Mouse (Mus musculus) kidney, embryonic 15.5 days (tissue): Measurements from ENCODE around the gene Dcaf5. TPM values are rescaled to one million over a fixed set of nuclear protein-coding genes. Genes with fewer than 3 reads are reported as not detected.
A peak's percentile ranks its signal among the peaks of the same experiment; 100 is the strongest.

Experiments
- ATAC-seq: fragments of 200-750 bp; cut with Nextera tagmentation; replicated peaks from 2 replicates; pipeline ENCODE4 v1.8.0; 2017; ENCODE audit warnings: moderate TSS enrichment; ENCODE audit not compliant: low FRiP score
- H3K27ac ChIP-seq: fragments of 300-500 bp; sonication (generic); 2 replicates; pipeline ENCODE4 v1.5.1; 2015; ENCODE audit warnings: mild to moderate bottlenecking, inconsistent platforms
- H3K27me3 ChIP-seq: fragments of 300-500 bp; sonication (generic); 2 replicates; pipeline ENCODE4 v1.6.1; 2015; ENCODE audit warnings: inconsistent platforms
- H3K36me3 ChIP-seq: fragments of 300-500 bp; sonication (generic); 2 replicates; pipeline ENCODE4 v1.6.1; 2015; ENCODE audit warnings: inconsistent platforms
- H3K4me1 ChIP-seq: fragments of 300-500 bp; sonication (generic); 2 replicates; pipeline ENCODE4 v1.6.1; 2015; ENCODE audit warnings: inconsistent platforms
- H3K4me2 ChIP-seq: fragments of 300-500 bp; sonication (generic); 2 replicates; pipeline ENCODE4 v1.6.1; 2015; ENCODE audit warnings: moderate library complexity, mild to moderate bottlenecking, inconsistent platforms
- H3K4me3 ChIP-seq: fragments of 300-500 bp; sonication (generic); replicated peaks from 2 replicates; pipeline ENCODE4 v1.5.1; 2015; ENCODE audit warnings: mild to moderate bottlenecking, inconsistent platforms
- H3K9ac ChIP-seq: fragments of 300-500 bp; sonication (generic); 2 replicates; pipeline ENCODE4 v1.6.1; 2015; ENCODE audit warnings: mild to moderate bottlenecking, inconsistent platforms
- H3K9me3 ChIP-seq: fragments of 300-500 bp; sonication (generic); replicated peaks from 2 replicates; pipeline ENCODE4 v1.6.1; 2016; ENCODE audit warnings: inconsistent platforms
- WGBS: fragments of 180-500 bp; shearing (Covaris S2); methylation state at CpG from one replicate; pipeline ENCODE4 v1.1.7; 2015; ENCODE audit warnings: mixed read lengths; 5-methylcytosine and 5-hydroxymethylcytosine counted together
- microRNA-seq: library from miRNA; unstranded; fragments of <30 nt; microRNA quantifications from one replicate; pipeline ENCODE4, GENCODE M21; 2016
- polyA plus RNA-seq: library from polyadenylated mRNA; unstranded; fragments of >200 nt; fragmentation: Nextera tagmentation; extraction: Ambion mirVana; gene quantifications from 2 replicates; pipeline ENCODE4 v1.2.1, GENCODE M21; 2015

Gene Dcaf5
- polyA plus RNA-seq, 1 experiment from 2014 or later = 12.3 TPM

GRCm38 (mm10) chr12:80300833-80301456, 135.5 kb downstream of the Dcaf5 start:
- ATAC-seq = no peak
- Histone ChIP-seq H3K4me3 (no peak overlapping the region), H3K9ac (no peak overlapping the region), H3K36me3 (no peaks in the 10 kb centered on the region), H3K27me3 (no peaks in the 10 kb centered on the region), H3K4me1 (no peaks in the 10 kb centered on the region), H3K9me3 (no peaks in the 10 kb centered on the region), H3K4me2 (no peak overlapping the region), H3K27ac (no peak overlapping the region)
- WGBS = 76% methylated on average over 9 of the region's 9 CpGs

GRCm38 (mm10) chr12:80298714-80299113, 137.7 kb downstream of the Dcaf5 start:
- WGBS = 47% methylated on average over 6 of the region's 6 CpGs
- no peak for ATAC-seq

GRCm38 (mm10) chr12:80291895-80292435, 144.4 kb downstream of the Dcaf5 start:
- H3K27me3 ChIP-seq = no peaks in the 10 kb centered on the region
- H3K4me2 ChIP-seq = no peak overlapping the region
- no peaks in the 10 kb centered on the region for H3K36me3 ChIP-seq
- H3K9me3 ChIP-seq = no peaks in the 10 kb centered on the region
- H3K4me1 ChIP-seq = no peaks in the 10 kb centered on the region; the same call in 1 of the 2 replicates
- 0 out of 2 replicates have a peak, but pooled peaks have one; percentile 6 for ATAC-seq
- 0 out of 2 replicates have a peak overlapping the region, but pooled peaks have one; percentile 3 for H3K27ac ChIP-seq
- 50% methylated on average over 3 of the region's 3 CpGs for WGBS
- no peak overlapping the region for H3K4me3 ChIP-seq
- no peak overlapping the region for H3K9ac ChIP-seq

More at GRCm38 (mm10) chr12:80298714-80299113, 137.7 kb downstream of the Dcaf5 start:
- H3K9me3 ChIP-seq = no peaks in the 10 kb centered on the region
- no peaks in the 10 kb centered on the region for H3K27me3 ChIP-seq
- H3K9ac ChIP-seq = no peak overlapping the region
- H3K4me3 ChIP-seq = no peak overlapping the region
- no peak overlapping the region for H3K4me2 ChIP-seq
- no peak overlapping the region for H3K27ac ChIP-seq
- H3K36me3 ChIP-seq = no peaks in the 10 kb centered on the region
- no peaks in the 10 kb centered on the region for H3K4me1 ChIP-seq

- Histone ChIP-seq H3K4me3 (no peak overlapping the region), H3K36me3 (no peaks in the 10 kb centered on the region), H3K27me3 (no peaks in the 10 kb centered on the region), H3K4me2 (no peak overlapping the region), H3K27ac (no peak overlapping the region), H3K9ac (no peak overlapping the region), H3K9me3 (no peaks in the 10 kb centered on the region), H3K4me1 (no peaks in the 10 kb centered on the region; the same call in 1 of the 2 replicates)
- ATAC-seq = no peak
- 89% methylated on average over 8 of the region's 8 CpGs for WGBS
Measured at GRCm38 (mm10) chr12:80290964-80291363, 145.4 kb downstream of the Dcaf5 start.

- H3K36me3 ChIP-seq = no peaks in the 10 kb centered on the region
- ATAC-seq = no peak
- H3K4me1 ChIP-seq = no peaks in the 10 kb centered on the region; the same call in 1 of the 2 replicates
- no peak overlapping the region for H3K27ac ChIP-seq
- H3K4me2 ChIP-seq = no peak overlapping the region
- no peaks in the 10 kb centered on the region for H3K9me3 ChIP-seq
- no peak overlapping the region for H3K4me3 ChIP-seq
- H3K9ac ChIP-seq = no peak overlapping the region
- no peaks in the 10 kb centered on the region for H3K27me3 ChIP-seq
- 95% methylated on average over 4 of the region's 4 CpGs for WGBS
Measured at GRCm38 (mm10) chr12:80290483-80290882, 145.9 kb downstream of the Dcaf5 start.

GRCm38 (mm10) chr12:80289722-80290121, 146.7 kb downstream of the Dcaf5 start:
- no peaks in the 10 kb centered on the region for H3K27me3 ChIP-seq
- H3K9ac ChIP-seq = no peak overlapping the region
- 74% methylated on average over 3 of the region's 3 CpGs for WGBS
- H3K4me1 ChIP-seq = no peaks in the 10 kb centered on the region; the same call in 1 of the 2 replicates
- no peaks in the 10 kb centered on the region for H3K9me3 ChIP-seq
- no peak for ATAC-seq
- no peak overlapping the region for H3K4me3 ChIP-seq
- no peak overlapping the region for H3K27ac ChIP-seq
- H3K36me3 ChIP-seq = no peaks in the 10 kb centered on the region
- H3K4me2 ChIP-seq = no peak overlapping the region

- no peaks in the 10 kb centered on the region for H3K36me3 ChIP-seq
- ATAC-seq = no peak
- no peak overlapping the region for H3K27ac ChIP-seq
- no peaks in the 10 kb centered on the region for H3K9me3 ChIP-seq
- no peaks in the 10 kb centered on the region for H3K27me3 ChIP-seq
- WGBS = 69% methylated on average over 5 of the region's 5 CpGs
- H3K4me2 ChIP-seq = no peak overlapping the region
- no peak overlapping the region for H3K9ac ChIP-seq
- H3K4me1 ChIP-seq = peaks cover 9% of the 10 kb centered on the region
- no peak overlapping the region for H3K4me3 ChIP-seq
Measured at GRCm38 (mm10) chr12:80285890-80286289, 150.5 kb downstream of the Dcaf5 start.

Small RNAs within 50 kb of the gene (microRNA-seq; reads per million reads assigned to microRNA genes)
- 26.6 reads per million, percentile 43 among the genes with 10 or more reads in this experiment for gene Mir1843a

Other genes starting within 250 kb of the Dcaf5 start
- gene Actn1, start 176.2 kb downstream of the Dcaf5 start, polyA plus RNA-seq = 46.0 and 47.6 TPM in 2 replicates
- 30.0 and 30.3 TPM in 2 replicates for gene Exd2, start 26.5 kb upstream of the Dcaf5 start, polyA plus RNA-seq
- gene Galnt16, start 81.7 kb upstream of the Dcaf5 start, polyA plus RNA-seq = 6.6 and 9.4 TPM in 2 replicates
- gene Slc39a9, start 207.3 kb upstream of the Dcaf5 start, polyA plus RNA-seq = 28.7 and 29.0 TPM in 2 replicates
- gene Erh, start 207.7 kb upstream of the Dcaf5 start, polyA plus RNA-seq = 312 and 331 TPM in 2 replicates